Mouse (Mus musculus): ENCODE results near the gene Gm28870.
"Not testable (repeated sequence)": the region's sequence is repeated elsewhere in the genome, so short reads cannot be mapped to it uniquely, and the experiment has no call there.

Gm28870 gene

GRCm38 (mm10) chrY:50096976-50097375 is at the start of gene Gm28870:
Gene Gm28870, plus strand, starts transcription at chrY:50097276.
- not testable (repeated sequence) for DNase-seq (ENCODE audit: low read depth, low spot score)

Data from telencephalon, adult 2 months (tissue).